Mouse (Mus musculus) midbrain, embryonic 10.5 days (tissue): ENCODE results near the gene Ap3b1. TPM values are rescaled to one million over a fixed set of nuclear protein-coding genes. Genes with fewer than 3 reads are reported as not detected.

Source experiments
- DNase-seq: peaks from one replicate; pipeline ENCODE4 v3.0.0-alpha.2; 2017; ENCODE audit warnings: low spot score
- H3K27ac ChIP-seq: fragments of 300-500 bp; sonication (generic); replicated peaks from 2 replicates; pipeline ENCODE4 v1.5.1; 2016; ENCODE audit warnings: mild to moderate bottlenecking
- H3K27me3 ChIP-seq: fragments of 300-500 bp; sonication (generic); 2 replicates; pipeline ENCODE4 v1.6.1; 2016; ENCODE audit warnings: low read depth, mild to moderate bottlenecking; ENCODE audit not compliant: poor library complexity, severe bottlenecking
- H3K36me3 ChIP-seq: fragments of 300-500 bp; sonication (generic); 2 replicates; pipeline ENCODE4 v1.6.1; 2016; ENCODE audit warnings: mild to moderate bottlenecking, moderate library complexity
- H3K4me1 ChIP-seq: fragments of 300-500 bp; sonication (generic); 2 replicates; pipeline ENCODE4 v1.6.1; 2016
- H3K4me3 ChIP-seq: fragments of 300-500 bp; sonication (generic); 2 replicates; pipeline ENCODE4 v1.5.1; 2016; ENCODE audit warnings: mild to moderate bottlenecking, moderate library complexity
- H3K9me3 ChIP-seq: fragments of 300-500 bp; sonication (generic); replicated peaks from 2 replicates; pipeline ENCODE4 v1.6.1; 2016; ENCODE audit warnings: mild to moderate bottlenecking
- WGBS: fragments of 180-500 bp; shearing (Covaris S2); methylation state at CpG from one replicate; pipeline ENCODE4 v1.1.7; 2016; 5-methylcytosine and 5-hydroxymethylcytosine counted together
- polyA plus RNA-seq: library from polyadenylated mRNA; unstranded; fragments of >200 nt; fragmentation: Nextera tagmentation; extraction: Ambion mirVana; gene quantifications from 2 replicates; pipeline ENCODE4 v1.2.1, GENCODE M21; 2016

Ap3b1 gene
- polyA plus RNA-seq, 1 experiment from 2014 or later, result 35.6 TPM

GRCm38 (mm10) chr13:94562652-94563339 is 204.0 kb downstream of the Ap3b1 start:
- Histone ChIP-seq H3K4me1 (peaks cover 44% of the 10 kb centered on the region), H3K4me3 (no peak overlapping the region), H3K27me3 (peaks cover 93% of the 10 kb centered on the region), H3K9me3 (no peaks in the 10 kb centered on the region), H3K27ac (no peak overlapping the region), H3K36me3 (peaks cover 6% of the 10 kb centered on the region)
- 15% methylated on average over 9 of the region's 9 CpGs for WGBS
- peak; percentile 51 for DNase-seq

GRCm38 (mm10) chr13:94563836-94564235 is 205.1 kb downstream of the Ap3b1 start:
- DNase-seq, result no peak
- Histone ChIP-seq H3K36me3 (peaks cover 6% of the 10 kb centered on the region), H3K27me3 (peaks cover 98% of the 10 kb centered on the region), H3K4me3 (no peak overlapping the region), H3K4me1 (peaks cover 44% of the 10 kb centered on the region), H3K27ac (no peak overlapping the region), H3K9me3 (no peaks in the 10 kb centered on the region)
- 75% methylated on average over 8 of the region's 8 CpGs for WGBS

- H3K9me3 ChIP-seq, result no peaks in the 10 kb centered on the region
- DNase-seq, result peak; percentile 63
- peaks cover 99% of the 10 kb centered on the region for H3K27me3 ChIP-seq
- H3K4me1 ChIP-seq, result peaks cover 44% of the 10 kb centered on the region
- 0 out of 2 replicates have a peak overlapping the region, but pooled peaks have one; percentile 42 for H3K27ac ChIP-seq
- peaks cover 6% of the 10 kb centered on the region for H3K36me3 ChIP-seq
- 24% methylated on average over 13 of the region's 13 CpGs for WGBS
- 0 out of 2 replicates have a peak overlapping the region, but pooled peaks have one; percentile 7 for H3K4me3 ChIP-seq
Measured at GRCm38 (mm10) chr13:94564351-94564994, 205.7 kb downstream of the Ap3b1 start.

GRCm38 (mm10) chr13:94565176-94565575 is 206.4 kb downstream of the Ap3b1 start:
- H3K27ac ChIP-seq, result no peak overlapping the region
- no peak for DNase-seq
- H3K9me3 ChIP-seq, result no peaks in the 10 kb centered on the region
- peaks cover 100% of the 10 kb centered on the region for H3K27me3 ChIP-seq
- peaks cover 6% of the 10 kb centered on the region for H3K36me3 ChIP-seq
- H3K4me3 ChIP-seq, result no peak overlapping the region
- 79% methylated on average over 14 of the region's 14 CpGs for WGBS
- peaks cover 44% of the 10 kb centered on the region for H3K4me1 ChIP-seq

GRCm38 (mm10) chr13:94565616-94566015 is 206.9 kb downstream of the Ap3b1 start:
- DNase-seq, result no peak
- Histone ChIP-seq H3K4me3 (no peak overlapping the region), H3K36me3 (peaks cover 6% of the 10 kb centered on the region), H3K27ac (no peak overlapping the region), H3K9me3 (no peaks in the 10 kb centered on the region), H3K27me3 (peaks cover 100% of the 10 kb centered on the region), H3K4me1 (peaks cover 44% of the 10 kb centered on the region)
- 85% methylated on average over 9 of the region's 9 CpGs for WGBS

- H3K9me3 ChIP-seq, result no peaks in the 10 kb centered on the region
- H3K27ac ChIP-seq, result no peak overlapping the region
- H3K4me1 ChIP-seq, result peaks cover 29% of the 10 kb centered on the region
- peaks cover 100% of the 10 kb centered on the region for H3K27me3 ChIP-seq
- DNase-seq, result no peak
- WGBS, result 85% methylated on average over 6 of the region's 6 CpGs
- H3K36me3 ChIP-seq, result peaks cover 6% of the 10 kb centered on the region
- no peak overlapping the region for H3K4me3 ChIP-seq
Measured at GRCm38 (mm10) chr13:94567739-94568138, 209.0 kb downstream of the Ap3b1 start.

- Histone ChIP-seq H3K4me3 (no peak overlapping the region), H3K9me3 (no peaks in the 10 kb centered on the region), H3K4me1 (peaks cover 15% of the 10 kb centered on the region), H3K27ac (no peak overlapping the region), H3K27me3 (peaks cover 100% of the 10 kb centered on the region), H3K36me3 (peaks cover 6% of the 10 kb centered on the region)
- no peak for DNase-seq
- 93% methylated on average over 10 of the region's 10 CpGs for WGBS
Measured at GRCm38 (mm10) chr13:94571001-94571400, 212.2 kb downstream of the Ap3b1 start.

- Histone ChIP-seq H3K9me3 (no peaks in the 10 kb centered on the region), H3K27ac (no peak overlapping the region), H3K4me1 (peaks cover 32% of the 10 kb centered on the region), H3K27me3 (peaks cover 100% of the 10 kb centered on the region), H3K36me3 (no peaks in the 10 kb centered on the region), H3K4me3 (no peak overlapping the region)
- no peak for DNase-seq
- WGBS, result 83% methylated on average over 8 of the region's 8 CpGs
Measured at GRCm38 (mm10) chr13:94573356-94573755, 214.6 kb downstream of the Ap3b1 start.

- DNase-seq, result no peak
- WGBS, result 96% methylated on average over 7 of the region's 7 CpGs
- Histone ChIP-seq H3K9me3 (no peaks in the 10 kb centered on the region), H3K36me3 (no peaks in the 10 kb centered on the region), H3K27me3 (peaks cover 100% of the 10 kb centered on the region), H3K27ac (no peak overlapping the region), H3K4me1 (peaks cover 32% of the 10 kb centered on the region), H3K4me3 (no peak overlapping the region)
Measured at GRCm38 (mm10) chr13:94573833-94574232, 215.1 kb downstream of the Ap3b1 start.

- WGBS, result 5% methylated on average over 17 of the region's 17 CpGs
Measured at GRCm38 (mm10) chr13:94575607-94576398, 217.0 kb downstream of the Ap3b1 start.

GRCm38 (mm10) chr13:94576399-94577176 is 217.8 kb downstream of the Ap3b1 start:
- peak; percentile 36 for DNase-seq
- Histone ChIP-seq H3K9me3 (no peaks in the 10 kb centered on the region), H3K27me3 (peaks cover 95% of the 10 kb centered on the region), H3K27ac (peak overlapping the region; percentile 59; the same call in 1 of the 2 replicates), H3K4me3 (peak overlapping the region; percentile 27), H3K36me3 (no peaks in the 10 kb centered on the region), H3K4me1 (peaks cover 32% of the 10 kb centered on the region)
- 13% methylated on average over 22 of the region's 22 CpGs for WGBS

More at GRCm38 (mm10) chr13:94575607-94576398, 217.0 kb downstream of the Ap3b1 start:
- Histone ChIP-seq H3K4me3 (peak overlapping the region; percentile 37), H3K4me1 (peaks cover 32% of the 10 kb centered on the region), H3K9me3 (no peaks in the 10 kb centered on the region), H3K27me3 (peaks cover 100% of the 10 kb centered on the region), H3K27ac (0 out of 2 replicates have a peak overlapping the region, but pooled peaks have one; percentile 38), H3K36me3 (no peaks in the 10 kb centered on the region)
- peak; percentile 59 for DNase-seq

- Histone ChIP-seq H3K27me3 (peaks cover 95% of the 10 kb centered on the region), H3K9me3 (no peaks in the 10 kb centered on the region), H3K4me1 (peaks cover 32% of the 10 kb centered on the region), H3K36me3 (no peaks in the 10 kb centered on the region), H3K4me3 (no peak overlapping the region), H3K27ac (0 out of 2 replicates have a peak overlapping the region, but pooled peaks have one; percentile 59)
- no peak for DNase-seq
- 50% methylated on average over 2 of the region's 2 CpGs for WGBS
Measured at GRCm38 (mm10) chr13:94577177-94577540, 218.4 kb downstream of the Ap3b1 start.
